Mouse (Mus musculus): Measurements from ENCODE around the gene 4921504E06Rik. TPM values are rescaled to one million over a fixed set of nuclear protein-coding genes. Genes with fewer than 3 reads are reported as not detected.

4921504E06Rik gene
- polyA plus RNA-seq, 3 experiments from 2014 or later: not detected

DNA sequence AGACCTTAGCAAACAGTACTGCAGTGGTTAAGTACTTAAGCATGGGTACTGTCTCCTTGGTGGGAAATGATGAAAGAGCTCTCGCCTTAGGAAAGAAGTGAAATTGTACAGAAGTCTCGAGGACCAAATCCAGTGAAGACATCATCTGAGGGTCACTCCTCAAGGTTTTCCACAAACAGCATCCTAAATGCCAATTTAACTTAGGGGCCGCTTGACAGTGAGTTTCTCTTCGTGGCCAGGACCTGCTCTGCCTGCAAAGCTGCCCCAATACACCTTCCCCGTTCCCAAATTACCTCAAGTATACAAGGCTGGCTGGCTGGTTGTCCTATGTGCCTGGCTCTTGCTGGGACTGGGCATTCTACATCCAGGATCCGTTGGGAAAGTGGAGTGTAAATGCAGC, 137.6 kb downstream of the 4921504E06Rik start:
- no peak for ATAC-seq

DNA sequence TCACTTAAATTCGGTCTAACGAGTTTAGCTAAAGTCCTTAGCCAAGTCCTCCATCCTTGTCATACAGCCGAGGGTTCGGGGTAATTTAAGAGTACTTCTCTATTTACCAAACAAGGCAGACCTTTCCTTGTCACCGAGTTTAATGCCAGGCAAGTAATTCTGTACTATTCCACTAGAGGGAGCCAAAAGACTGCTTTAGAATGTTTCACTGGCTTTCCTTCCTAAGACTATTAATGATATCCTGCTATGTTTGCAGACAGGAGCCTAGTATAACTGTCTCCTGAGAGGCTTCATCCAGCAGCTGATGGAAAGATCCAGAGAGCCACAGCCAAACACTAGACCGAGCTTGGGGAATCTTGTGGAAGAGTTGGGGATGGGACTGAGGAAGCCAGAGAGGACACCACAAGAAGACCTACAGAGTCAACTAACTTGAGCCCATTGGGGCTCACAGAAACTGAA, 138.6 kb downstream of the 4921504E06Rik start:
- peak; percentile 78 for ATAC-seq

DNA sequence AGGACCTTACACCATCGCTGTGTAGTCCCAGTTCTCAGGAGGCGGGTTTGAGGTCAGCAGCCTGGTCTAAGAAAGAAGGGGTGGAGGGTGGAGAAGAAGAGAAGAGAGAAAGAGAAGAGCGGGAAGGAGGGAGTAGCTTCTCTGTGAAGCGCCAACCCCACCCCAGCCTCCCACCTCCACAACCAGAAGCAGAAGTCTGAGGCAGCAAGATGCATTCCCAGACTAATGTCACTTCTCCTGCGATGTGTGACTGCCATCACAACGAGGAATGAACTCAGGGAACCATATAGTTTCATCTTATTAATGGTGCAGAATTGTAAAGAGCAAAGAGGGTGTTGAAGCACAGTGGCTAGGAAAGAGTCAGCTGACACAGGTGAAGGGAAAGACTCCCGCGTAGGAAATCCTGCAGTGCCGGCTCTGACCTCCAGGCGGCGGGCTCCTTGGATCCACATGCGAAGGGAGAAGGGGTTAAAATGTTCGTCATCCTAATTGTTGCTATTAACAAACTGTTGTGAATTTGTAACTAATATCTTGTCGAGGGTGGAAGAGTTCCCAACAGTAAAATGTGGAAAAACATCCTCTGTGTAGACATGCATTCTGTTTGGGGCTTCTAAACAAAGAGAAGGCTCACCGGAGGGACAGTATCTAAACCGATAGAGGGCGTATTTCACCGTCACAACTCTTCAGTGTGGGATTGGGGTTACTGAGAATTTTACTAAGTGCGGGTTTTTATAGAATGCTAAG, 139.3 kb downstream of the 4921504E06Rik start:
- peak; percentile 79 for ATAC-seq

Other genes with a start within 250 kb of the 4921504E06Rik start
- gene Msrb2, start 182.5 kb downstream of the 4921504E06Rik start, polyA plus RNA-seq (2017; shearing (Covaris generic)): 10 to 100 TPM in 2 of 3 experiments, 1 to 10 TPM in 1; 7.5 to 24.0 (median 21.0) TPM
- gene Ptf1a, start 108.3 kb downstream of the 4921504E06Rik start, polyA plus RNA-seq (2017; shearing (Covaris generic)): not detected
- gene Otud1, start 103.8 kb upstream of the 4921504E06Rik start, polyA plus RNA-seq (2017; shearing (Covaris generic)): 1 to 10 TPM in 2 of 3 experiments, under 1 TPM in 1; 0.62 to 2.4 (median 1.7) TPM